Mouse (Mus musculus): ENCODE measurements around the gene Sdf2. TPM values are rescaled to one million over a fixed set of nuclear protein-coding genes. Genes with fewer than 3 reads are reported as not detected.

Gene Sdf2
- polyA plus RNA-seq, 1 experiment from 2014 or later: 35.8 TPM

DNA sequence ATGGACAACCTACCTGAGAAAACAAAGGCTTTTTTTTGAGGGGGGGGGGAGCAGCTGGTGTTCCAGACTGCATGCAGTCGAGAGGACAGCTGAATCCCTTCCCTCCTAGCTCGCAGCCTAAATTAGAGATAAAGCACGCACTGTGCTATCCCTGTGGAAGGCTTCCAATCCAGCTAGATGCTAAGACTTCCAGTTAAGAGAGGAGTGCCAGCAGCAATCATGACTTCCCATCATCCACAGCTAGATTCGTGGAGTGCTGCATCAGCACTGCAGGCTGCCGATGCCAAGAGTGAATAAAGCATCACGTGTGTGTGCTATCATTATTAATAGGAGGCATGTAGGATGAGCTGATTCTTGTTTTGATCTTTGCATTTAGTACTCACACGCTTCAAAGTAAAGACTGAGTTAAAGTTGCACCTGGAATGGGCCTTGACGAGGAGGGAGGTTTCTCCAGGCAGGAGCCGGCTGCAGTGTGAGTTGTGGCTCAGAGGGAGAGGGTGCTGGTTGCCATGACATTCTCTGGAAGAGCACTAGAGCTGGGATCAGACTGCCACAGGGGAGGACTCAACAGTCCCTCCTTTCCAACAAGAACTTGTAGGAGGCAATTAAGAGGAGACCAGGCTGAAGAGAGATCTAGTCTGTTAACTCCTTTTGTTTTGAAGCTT is 5.2 kb upstream of the Sdf2 start:
- no peaks in the 10 kb centered on the region for H3K9me3 ChIP-seq (ENCODE audit: low read length)
- H3K36me3 ChIP-seq (replicated peaks; ENCODE audit: insufficient read depth, low read length): peaks cover 16% of the 10 kb centered on the region
- no peak overlapping the region for H3K9ac ChIP-seq (replicated peaks)
- ATAC-seq: no peak
- no peak for DNase-seq
- H3K4me2 ChIP-seq (ENCODE audit: low read depth, low read length): no peak overlapping the region
- 87% methylated on average over 9 of the region's 9 CpGs for WGBS (ENCODE audit: insufficient replicate concordance)
- H3K4me1 ChIP-seq (ENCODE audit: insufficient read depth): peaks cover 6% of the 10 kb centered on the region; the same call in 1 of the 2 replicates
- no peak for TF ChIP-seq EP300 (IDR thresholded peaks at IDR 0.05; ENCODE audit: low read depth)
- no peak for TF ChIP-seq CTCF (IDR thresholded peaks at IDR 0.05; ENCODE audit: low read depth)
- H3K27me3 ChIP-seq (ENCODE audit: insufficient read depth, low read length): no peaks in the 10 kb centered on the region
- H3K27ac ChIP-seq (ENCODE audit: low read depth): no peak overlapping the region
- no peak overlapping the region for H3K4me3 ChIP-seq (ENCODE audit: low read depth, low read length)

DNA sequence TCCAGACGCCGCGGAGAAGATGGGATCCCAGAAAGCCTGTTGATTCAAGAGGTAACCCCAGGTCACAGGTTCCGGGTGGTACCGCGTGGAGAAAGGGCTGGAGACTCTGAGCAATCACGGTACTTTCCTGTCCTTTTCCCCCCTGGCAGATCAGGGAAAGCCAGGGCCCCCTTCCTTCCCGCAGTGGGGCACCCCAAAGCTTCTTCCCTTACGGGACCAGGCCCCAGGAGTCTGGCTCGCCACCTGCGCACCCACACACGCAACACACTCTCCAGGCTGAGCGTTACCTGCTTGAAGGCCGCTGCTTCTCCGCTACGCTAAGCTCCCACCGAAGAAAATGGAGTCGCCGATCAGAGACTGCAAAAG is 302 bp upstream of the Sdf2 start:
- TF ChIP-seq CTCF (IDR thresholded peaks at IDR 0.05; ENCODE audit: low read depth) (no peak), EP300 (IDR thresholded peaks at IDR 0.05; ENCODE audit: low read depth) (no peak)
- DNase-seq (no peak), ATAC-seq (peak; percentile 20)
- under 1% methylated on average over 19 of the region's 19 CpGs for WGBS (ENCODE audit: insufficient replicate concordance)
- H3K9ac ChIP-seq (replicated peaks): peak overlapping the region; percentile 91
- H3K36me3 ChIP-seq (replicated peaks; ENCODE audit: insufficient read depth, low read length): peaks cover 4% of the 10 kb centered on the region; the same call in 1 of the 2 replicates
- peak overlapping the region; percentile 97 for H3K27ac ChIP-seq (ENCODE audit: low read depth)
- no peaks in the 10 kb centered on the region for H3K27me3 ChIP-seq (ENCODE audit: insufficient read depth, low read length)
- peaks cover 23% of the 10 kb centered on the region for H3K4me1 ChIP-seq (ENCODE audit: insufficient read depth)
- peak overlapping the region; percentile 75 for H3K4me2 ChIP-seq (ENCODE audit: low read depth, low read length)
- H3K4me3 ChIP-seq (ENCODE audit: low read depth, low read length): peak overlapping the region; percentile 93
- H3K9me3 ChIP-seq (ENCODE audit: low read length): no peaks in the 10 kb centered on the region

DNA sequence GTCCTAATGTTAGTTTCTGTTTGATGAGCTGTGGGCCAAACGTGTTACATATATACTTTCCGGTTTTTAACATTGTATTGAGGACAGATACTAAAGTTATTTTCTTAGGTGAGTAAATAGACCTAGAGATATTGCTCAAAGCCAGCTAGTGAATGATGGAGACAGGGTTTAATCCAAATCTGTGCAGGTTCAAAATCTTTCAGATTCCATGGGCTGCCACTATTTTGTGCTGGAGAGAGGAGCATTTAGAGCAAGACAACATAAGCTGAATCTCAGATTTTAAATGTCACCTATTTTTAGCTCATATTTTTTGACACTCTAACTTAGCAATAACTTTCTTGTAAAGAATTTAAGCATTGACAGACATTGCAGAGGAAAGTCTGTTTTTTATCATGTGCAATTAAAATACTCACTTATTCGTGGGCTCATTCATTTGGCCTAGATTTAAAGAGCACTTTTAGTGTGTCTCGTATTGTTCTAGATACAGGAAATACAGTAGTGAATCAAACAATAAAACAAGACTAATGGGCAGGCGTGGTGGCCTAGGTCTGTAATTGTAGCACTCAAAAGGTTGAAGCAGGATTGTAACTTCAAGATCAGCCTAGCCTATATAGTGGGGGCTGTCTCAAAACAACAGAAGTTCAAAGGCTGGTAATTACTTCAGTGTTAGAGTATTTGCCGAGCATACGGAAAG is 919 bp downstream of the Sdf2 start:
- Histone ChIP-seq H3K4me3 (ENCODE audit: low read depth, low read length) (peak overlapping the region; percentile 93), H3K4me2 (ENCODE audit: low read depth, low read length) (peak overlapping the region; percentile 75), H3K9me3 (ENCODE audit: low read length) (no peaks in the 10 kb centered on the region), H3K4me1 (ENCODE audit: insufficient read depth) (peaks cover 23% of the 10 kb centered on the region), H3K27me3 (ENCODE audit: insufficient read depth, low read length) (no peaks in the 10 kb centered on the region), H3K36me3 (replicated peaks; ENCODE audit: insufficient read depth, low read length) (peaks cover 7% of the 10 kb centered on the region), H3K27ac (ENCODE audit: low read depth) (peak overlapping the region; percentile 97), H3K9ac (replicated peaks) (peak overlapping the region; percentile 91)
- TF ChIP-seq CTCF (IDR thresholded peaks at IDR 0.05; ENCODE audit: low read depth) (no peak), EP300 (IDR thresholded peaks at IDR 0.05; ENCODE audit: low read depth) (no peak)
- ATAC-seq: no peak
- 44% methylated on average over 7 of the region's 7 CpGs for WGBS (ENCODE audit: insufficient replicate concordance)
- no peak for DNase-seq

DNA sequence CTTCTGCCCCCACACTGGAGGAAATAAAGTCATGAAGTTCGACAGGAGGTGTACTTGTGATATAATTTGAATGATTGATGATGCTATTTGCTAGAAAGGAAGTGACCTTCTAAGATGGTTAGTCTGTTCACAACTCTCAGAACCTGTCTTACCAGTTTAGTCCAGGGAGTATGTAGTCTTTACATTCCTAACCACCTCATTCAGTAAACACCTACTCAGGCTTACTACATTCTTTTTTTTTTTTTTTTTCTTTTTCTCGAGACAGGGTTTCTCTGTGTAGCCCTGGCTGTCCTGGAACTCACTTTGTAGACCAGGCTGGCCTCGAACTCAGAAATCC is 1.4 kb downstream of the Sdf2 start:
- 56% methylated on average over 3 of the region's 3 CpGs for WGBS (ENCODE audit: insufficient replicate concordance)
- H3K27ac ChIP-seq (ENCODE audit: low read depth): no peak overlapping the region
- peak overlapping the region; percentile 75 for H3K4me2 ChIP-seq (ENCODE audit: low read depth, low read length)
- no peak overlapping the region for H3K4me3 ChIP-seq (ENCODE audit: low read depth, low read length)
- peaks cover 23% of the 10 kb centered on the region for H3K4me1 ChIP-seq (ENCODE audit: insufficient read depth)
- TF ChIP-seq CTCF (IDR thresholded peaks at IDR 0.05; ENCODE audit: low read depth) (no peak), EP300 (IDR thresholded peaks at IDR 0.05; ENCODE audit: low read depth) (no peak)
- no peak for DNase-seq
- H3K36me3 ChIP-seq (replicated peaks; ENCODE audit: insufficient read depth, low read length): peaks cover 11% of the 10 kb centered on the region
- H3K9me3 ChIP-seq (ENCODE audit: low read length): no peaks in the 10 kb centered on the region
- ATAC-seq: no peak
- no peak overlapping the region for H3K9ac ChIP-seq (replicated peaks)
- no peaks in the 10 kb centered on the region for H3K27me3 ChIP-seq (ENCODE audit: insufficient read depth, low read length)

GRCm38 (mm10) chr11:78247727-78248140 is 2.2 kb downstream of the Sdf2 start:
- H3K4me1 ChIP-seq (ENCODE audit: insufficient read depth): peaks cover 23% of the 10 kb centered on the region
- no peaks in the 10 kb centered on the region for H3K27me3 ChIP-seq (ENCODE audit: insufficient read depth, low read length)
- H3K4me2 ChIP-seq (ENCODE audit: low read depth, low read length): peak overlapping the region; percentile 1
- H3K9me3 ChIP-seq (ENCODE audit: low read length): no peaks in the 10 kb centered on the region
- no peak overlapping the region for H3K9ac ChIP-seq (replicated peaks)
- 53% methylated on average over 4 of the region's 4 CpGs for WGBS (ENCODE audit: insufficient replicate concordance)
- no peak for DNase-seq
- no peak overlapping the region for H3K4me3 ChIP-seq (ENCODE audit: low read depth, low read length)
- no peak for ATAC-seq
- peaks cover 16% of the 10 kb centered on the region for H3K36me3 ChIP-seq (replicated peaks; ENCODE audit: insufficient read depth, low read length)
- no peak for TF ChIP-seq EP300 (IDR thresholded peaks at IDR 0.05; ENCODE audit: low read depth)
- no peak overlapping the region for H3K27ac ChIP-seq (ENCODE audit: low read depth)

DNA sequence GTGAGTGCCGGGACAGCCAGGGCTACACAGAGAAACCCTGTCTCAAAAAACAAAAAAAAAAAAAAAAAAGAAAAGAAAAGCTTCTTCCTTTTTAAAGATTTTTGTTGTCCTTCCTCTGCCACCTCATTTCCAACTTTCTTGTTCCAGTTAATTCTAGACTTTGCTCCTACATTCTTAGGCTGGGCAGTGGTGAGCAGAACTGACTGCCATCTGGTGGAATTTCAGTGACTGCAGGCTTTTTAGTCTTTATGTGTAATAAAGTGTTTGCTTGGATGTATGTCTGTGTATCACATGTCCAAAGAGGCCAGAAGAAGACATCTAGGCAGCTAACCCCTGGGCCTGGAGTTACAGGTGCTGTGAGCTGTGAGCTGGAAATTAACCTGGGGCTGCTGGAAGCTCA is 11.1 kb downstream of the Sdf2 start:
- H3K9ac ChIP-seq (replicated peaks): no peak overlapping the region
- H3K4me2 ChIP-seq (ENCODE audit: low read depth, low read length): no peak overlapping the region
- DNase-seq (no peak), ATAC-seq (no peak)
- no peak overlapping the region for H3K27ac ChIP-seq (ENCODE audit: low read depth)
- no peaks in the 10 kb centered on the region for H3K27me3 ChIP-seq (ENCODE audit: insufficient read depth, low read length)
- H3K4me1 ChIP-seq (ENCODE audit: insufficient read depth): no peaks in the 10 kb centered on the region
- H3K9me3 ChIP-seq (ENCODE audit: low read length): no peaks in the 10 kb centered on the region
- H3K4me3 ChIP-seq (ENCODE audit: low read depth, low read length): no peak overlapping the region
- TF ChIP-seq EP300 (IDR thresholded peaks at IDR 0.05; ENCODE audit: low read depth) (no peak), CTCF (IDR thresholded peaks at IDR 0.05; ENCODE audit: low read depth) (peak; percentile 34; the same call in 1 of the 2 replicates)
- peaks cover 17% of the 10 kb centered on the region for H3K36me3 ChIP-seq (replicated peaks; ENCODE audit: insufficient read depth, low read length)
- WGBS (ENCODE audit: insufficient replicate concordance): 89% methylated on average over 1 of the region's 1 CpGs
